Mouse (Mus musculus) embryonic fibroblast, embryonic 13.5 days (primary cell): ENCODE data around the gene Imp3.

Experiments
- CTCF ChIP-seq: IDR thresholded peaks from 2 replicates; pipeline ENCODE4 v1.5.1; 2011; ENCODE audit warnings: mild to moderate bottlenecking, control low read depth, low read length, moderate library complexity, borderline replicate concordance; ENCODE audit not compliant: insufficient read depth
- POLR2A ChIP-seq: IDR thresholded peaks from 2 replicates; pipeline ENCODE4 v1.6.1; 2011; ENCODE audit warnings: low read depth, mild to moderate bottlenecking, control low read depth, low read length, moderate library complexity

DNA sequence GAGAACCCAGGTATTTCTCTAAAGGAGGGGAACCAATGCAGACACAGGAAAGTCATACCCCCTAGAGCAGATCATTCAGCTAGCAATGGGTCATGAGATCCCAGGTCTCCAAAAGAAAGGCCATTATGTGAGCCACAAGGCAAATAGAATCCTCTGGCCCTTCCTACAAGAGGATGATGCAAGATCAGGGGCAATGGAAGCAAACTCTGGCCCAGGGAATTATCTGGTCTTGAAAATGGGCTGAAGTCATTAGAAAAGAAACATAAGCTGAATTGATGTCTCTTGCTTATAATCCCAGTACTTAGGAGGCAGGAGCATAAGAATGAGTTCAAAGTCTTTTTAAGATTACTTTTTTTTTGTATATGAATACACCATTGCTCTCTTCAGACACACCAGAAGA lies 37.2 kb upstream of the Imp3 start:
- no peak for TF ChIP-seq POLR2A
- no peak for TF ChIP-seq CTCF
